Mouse (Mus musculus) CH12.LX (cell line): ENCODE measurements around the gene Vps18. TPM values are rescaled to one million over a fixed set of nuclear protein-coding genes. Genes with fewer than 3 reads are reported as not detected.

ENCODE experiments used
- DNase-seq: peaks from one replicate; pipeline ENCODE4 v3.0.0-alpha.2; 2013; ENCODE audit errors: extremely low read depth
- H3K27ac ChIP-seq: 2 replicates; pipeline ENCODE4 v1.5.1; 2012; ENCODE audit warnings: low read depth, mild to moderate bottlenecking, control low read depth, moderate library complexity; ENCODE audit not compliant: insufficient read depth
- H3K27me3 ChIP-seq: replicated peaks from 2 replicates; pipeline ENCODE3; 2012; ENCODE audit warnings: inconsistent platforms
- H3K36me3 ChIP-seq, 2 experiments: replicated peaks in 1 of 2; 2 replicates each; pipeline versions ENCODE3 to v1.6.1; 2012; ENCODE audit warnings: inconsistent platforms in 1 of 2, low read length in 1 of 2, mild to moderate bottlenecking in 1 of 2, mixed read lengths in 1 of 2, moderate library complexity in 1 of 2; ENCODE audit not compliant: control insufficient read depth in 1 of 2, insufficient read depth in 1 of 2
- H3K4me1 ChIP-seq, 2 experiments: 2 replicates each; pipeline ENCODE4 v1.6.1; 2012; ENCODE audit warnings: inconsistent platforms in 1 of 2, moderate library complexity in 1 of 2; ENCODE audit not compliant: insufficient read depth in 2 of 2, control insufficient read depth in 1 of 2
- H3K4me2 ChIP-seq: 2 replicates; pipeline ENCODE4 v1.6.1; 2012; ENCODE audit warnings: low read depth, mild to moderate bottlenecking, control low read depth; ENCODE audit not compliant: poor library complexity, insufficient read depth, severe bottlenecking
- H3K4me3 ChIP-seq, 3 experiments: fragments of 150-350 bp in 1 of 3; sonication (generic) in 1 of 3; replicated peaks in 1 of 3; 2 replicates each; pipeline versions ENCODE3 to v1.5.1; 2011 to 2012; ENCODE audit warnings: low read depth in 2 of 3, low read length in 2 of 3, mild to moderate bottlenecking in 2 of 3, moderate library complexity in 2 of 3, control low read depth in 1 of 3, improper control_type of control experiment in 1 of 3, inconsistent platforms in 1 of 3, mixed read lengths in 1 of 3; ENCODE audit not compliant: poor library complexity in 1 of 3
- H3K79me2 ChIP-seq: replicated peaks from 2 replicates; pipeline ENCODE4 v1.6.1; 2012; ENCODE audit warnings: mild to moderate bottlenecking, moderate library complexity; ENCODE audit not compliant: control insufficient read depth, poor library complexity, insufficient read depth, severe bottlenecking; ENCODE audit errors: extremely low read depth
- H3K9ac ChIP-seq: 2 replicates; pipeline ENCODE4 v1.6.1; 2012; ENCODE audit warnings: low read depth, mild to moderate bottlenecking, control low read depth, moderate library complexity; ENCODE audit not compliant: insufficient read depth
- H3K9me3 ChIP-seq: replicated peaks from 2 replicates; pipeline ENCODE3; 2012; ENCODE audit warnings: low read length, inconsistent platforms, mixed read lengths
- BHLHE40 ChIP-seq: IDR thresholded peaks from 2 replicates; pipeline ENCODE4 v1.6.1; 2011; ENCODE audit warnings: mild to moderate bottlenecking, low read depth, low read length, improper control_type of control experiment
- CHD2 ChIP-seq: IDR thresholded peaks from 2 replicates; pipeline ENCODE4 v1.6.1; 2011; ENCODE audit warnings: low read length, improper control_type of control experiment
- CTCF ChIP-seq, 2 experiments: IDR thresholded peaks in 1 of 2; conservative IDR thresholded peaks in 1 of 2; 2 replicates each; pipeline ENCODE4 v1.5.1; 2011 to 2012; ENCODE audit warnings: low read depth in 2 of 2, low read length in 2 of 2, improper control_type of control experiment in 1 of 2, inconsistent platforms in 1 of 2, mild to moderate bottlenecking in 1 of 2, moderate library complexity in 1 of 2
- EP300 ChIP-seq: IDR thresholded peaks from 2 replicates; pipeline ENCODE4 v1.6.1; 2011; ENCODE audit warnings: low read length, improper control_type of control experiment
- GABPA ChIP-seq: IDR thresholded peaks from 2 replicates; pipeline ENCODE4 v1.6.1; 2012; ENCODE audit warnings: low read depth, low read length, improper control_type of control experiment, inconsistent platforms; ENCODE audit not compliant: insufficient replicate concordance
- IRF4 ChIP-seq: IDR thresholded peaks from 2 replicates; pipeline ENCODE4 v1.6.1; 2014; ENCODE audit warnings: low read depth, mild to moderate bottlenecking, inconsistent platforms, low read length, improper control_type of control experiment
- KAT2A ChIP-seq: IDR thresholded peaks from 2 replicates; pipeline ENCODE4 v1.6.1; 2012; ENCODE audit warnings: low read length, improper control_type of control experiment, inconsistent platforms; ENCODE audit not compliant: insufficient replicate concordance
- MAFK ChIP-seq: IDR thresholded peaks from 2 replicates; pipeline ENCODE4 v1.6.1; 2011; ENCODE audit warnings: low read length, improper control_type of control experiment; ENCODE audit not compliant: insufficient replicate concordance
- MXI1 ChIP-seq: IDR thresholded peaks from 2 replicates; pipeline ENCODE4 v1.6.1; 2011; ENCODE audit warnings: mild to moderate bottlenecking, low read depth, low read length, improper control_type of control experiment
- NELFE ChIP-seq: IDR thresholded peaks from 2 replicates; pipeline ENCODE4 v1.6.1; 2011; ENCODE audit warnings: low read depth, low read length, improper control_type of control experiment
- PAX5 ChIP-seq: IDR thresholded peaks from 2 replicates; pipeline ENCODE4 v1.6.1; 2012; ENCODE audit warnings: low read length, inconsistent platforms, mixed read lengths
- POLR2A ChIP-seq: IDR thresholded peaks from 2 replicates; pipeline ENCODE4 v1.6.1; 2011; ENCODE audit warnings: low read depth, mild to moderate bottlenecking, improper control_type of control experiment, low read length
- RAD21 ChIP-seq: IDR thresholded peaks from 2 replicates; pipeline ENCODE4 v1.6.1; 2011; ENCODE audit warnings: low read depth, mild to moderate bottlenecking, low read length, improper control_type of control experiment, moderate library complexity
- SMC3 ChIP-seq: IDR thresholded peaks from 2 replicates; pipeline ENCODE4 v1.6.1; 2011; ENCODE audit warnings: low read depth, low read length, improper control_type of control experiment
- TCF12 ChIP-seq: IDR thresholded peaks from 2 replicates; pipeline ENCODE4 v1.6.1; 2014; ENCODE audit warnings: low read depth, mild to moderate bottlenecking, inconsistent platforms, low read length, improper control_type of control experiment
- UBTF ChIP-seq: IDR thresholded peaks from 2 replicates; pipeline ENCODE4 v1.6.1; 2012; ENCODE audit warnings: low read depth, mild to moderate bottlenecking, inconsistent platforms, low read length, improper control_type of control experiment, moderate library complexity
- ZC3H11A ChIP-seq: IDR thresholded peaks from 2 replicates; pipeline ENCODE4 v1.6.1; 2012; ENCODE audit warnings: low read depth, mild to moderate bottlenecking, inconsistent platforms, low read length, improper control_type of control experiment
- ZNF384 ChIP-seq: IDR thresholded peaks from 2 replicates; pipeline ENCODE4 v1.6.1; 2012; ENCODE audit warnings: low read depth, low read length, improper control_type of control experiment, inconsistent platforms
- dilution Hi-C: fragments of 300-500 bp; cut with MboI; formaldehyde crosslinking; loops from 2 replicates; pipeline ENCODE4 v1.14.3; 2020; ENCODE audit warnings: low sequenced_read_pairs; ENCODE audit not compliant: extremely low pct_unique_long_range_greater_than_20kb, extremely low pct_ligation_motif_present
- in situ Hi-C: fragments of 300-500 bp; cut with MboI; formaldehyde crosslinking; loops from 3 replicates; pipeline ENCODE4 v1.14.3; 2019; ENCODE audit warnings: low sequenced_read_pairs, low pct_ligation_motif_present, low pct_unique_long_range_greater_than_20kb, mixed read lengths
- polyA plus RNA-seq: library from polyadenylated mRNA; unstranded; fragments of >175 nt; gene quantifications from 2 replicates; pipeline ENCODE4 v1.2.1, GENCODE M21; 2012; ENCODE audit warnings: low read depth; ENCODE audit not compliant: insufficient read length
- total RNA-seq, 2 experiments: library from RNA; depleted of rRNA; stranded (reverse); fragments of 300-350 nt in 1 of 2; fragments of >200 nt in 1 of 2; gene quantifications; 2 replicates each; pipeline ENCODE4 v1.2.3; 2012 to 2014

The Vps18 gene
- total and polyA plus RNA-seq, 3 experiments: 8.7 to 17.9 (median 15.4) TPM

- no peak for DNase-seq
- H3K9me3 ChIP-seq: no peaks in the 10 kb centered on the region
- H3K4me3 ChIP-seq: no peak overlapping the region
- no peak overlapping the region for H3K4me2 ChIP-seq
- H3K4me1 ChIP-seq: peaks cover 4 to 28% of the 10 kb centered on the region in 2 experiments; a peak in 3 of 4 replicates
- H3K79me2 ChIP-seq: peaks cover 19% of the 10 kb centered on the region
- TF ChIP-seq TCF12 (no peak), KAT2A (no peak), PAX5 (no peak), SMC3 (no peak), RAD21 (no peak)
- H3K27ac ChIP-seq: no peak overlapping the region
- H3K9ac ChIP-seq: no peak overlapping the region
- dilution Hi-C loops: no loop called here
- peaks cover 62 to 81% of the 10 kb centered on the region in 2 experiments for H3K36me3 ChIP-seq
- in situ Hi-C loops: no loop called here
- no peaks in the 10 kb centered on the region for H3K27me3 ChIP-seq
These were observed 4.8 kb downstream of the Vps18 start for GRCm38 (mm10) chr2:119293311-119293710.

GRCm38 (mm10) chr2:119293776-119294390 lies 5.3 kb downstream of the Vps18 start:
- Histone ChIP-seq H3K79me2 (peaks cover 16% of the 10 kb centered on the region), H3K9ac (no peak overlapping the region), H3K4me1 (peaks cover 4 to 34% of the 10 kb centered on the region in 2 experiments; a peak in 3 of 4 replicates), H3K4me2 (no peak overlapping the region), H3K27ac (no peak overlapping the region), H3K27me3 (no peaks in the 10 kb centered on the region), H3K9me3 (no peaks in the 10 kb centered on the region), H3K36me3 (peaks cover 66 to 86% of the 10 kb centered on the region in 2 experiments), H3K4me3 (no peak overlapping the region)
- in situ Hi-C loops: no loop called here
- no peak for DNase-seq
- dilution Hi-C loops: no loop called here
- TF ChIP-seq ZC3H11A: no peak
- no peak for TF ChIP-seq RAD21
- no peak for TF ChIP-seq IRF4
- no peak for TF ChIP-seq GABPA
- no peak for TF ChIP-seq EP300
- no peak for TF ChIP-seq NELFE
- TF ChIP-seq BHLHE40: no peak
- TF ChIP-seq SMC3: no peak
- no peak for TF ChIP-seq CHD2
- TF ChIP-seq UBTF: no peak
- TF ChIP-seq CTCF (conservative IDR thresholded peaks at IDR 0.05 in 1 of 2, IDR thresholded peaks at IDR 0.05 in 1 of 2; ENCODE audit: low read depth in 2 of 2, low read length in 2 of 2): no peak
- no peak for TF ChIP-seq POLR2A
- TF ChIP-seq MAFK: no peak
- no peak for TF ChIP-seq MXI1
- no peak for TF ChIP-seq ZNF384
